Mouse (Mus musculus) megakaryocyte, embryonic 14.5 days (primary cell): ENCODE results near the gene Bspry.

Source experiments
- FLI1 ChIP-seq: IDR thresholded peaks from 2 replicates; pipeline ENCODE4 v1.6.1; 2012; ENCODE audit warnings: low read length, inconsistent platforms, mixed read lengths
- GATA1 ChIP-seq: IDR thresholded peaks from 3 replicates; pipeline ENCODE4 v1.6.1; 2012; ENCODE audit warnings: mixed read lengths, low read length, inconsistent platforms, borderline replicate concordance

GRCm38 (mm10) chr4:62475793-62476192, 4.1 kb upstream of the Bspry start:
- no peak for TF ChIP-seq GATA1
- no peak for TF ChIP-seq FLI1
